Mouse (Mus musculus) frontal cortex, adult 2 months (tissue): Measurements from ENCODE around the gene Scg3. TPM values are rescaled to one million over a fixed set of nuclear protein-coding genes. Genes with fewer than 3 reads are reported as not detected.
"Not testable (repeated sequence)": the region's sequence is repeated elsewhere in the genome, so short reads cannot be mapped to it uniquely, and the experiment has no call there.

Experiments used
- DNase-seq, 2 experiments: peaks; one replicate each; pipeline ENCODE4 v3.0.0; 2022; ENCODE audit warnings: low spot score in 1 of 2; ENCODE audit errors: extremely low spot score in 1 of 2
- polyA plus RNA-seq: library from polyadenylated mRNA; depleted of rRNA; stranded (reverse); fragments of >200 nt; gene quantifications from 2 replicates; pipeline ENCODE4 v1.2.3, GENCODE M21; 2012

Scg3 gene
- polyA plus RNA-seq, 1 experiment, result 215 TPM

DNA sequence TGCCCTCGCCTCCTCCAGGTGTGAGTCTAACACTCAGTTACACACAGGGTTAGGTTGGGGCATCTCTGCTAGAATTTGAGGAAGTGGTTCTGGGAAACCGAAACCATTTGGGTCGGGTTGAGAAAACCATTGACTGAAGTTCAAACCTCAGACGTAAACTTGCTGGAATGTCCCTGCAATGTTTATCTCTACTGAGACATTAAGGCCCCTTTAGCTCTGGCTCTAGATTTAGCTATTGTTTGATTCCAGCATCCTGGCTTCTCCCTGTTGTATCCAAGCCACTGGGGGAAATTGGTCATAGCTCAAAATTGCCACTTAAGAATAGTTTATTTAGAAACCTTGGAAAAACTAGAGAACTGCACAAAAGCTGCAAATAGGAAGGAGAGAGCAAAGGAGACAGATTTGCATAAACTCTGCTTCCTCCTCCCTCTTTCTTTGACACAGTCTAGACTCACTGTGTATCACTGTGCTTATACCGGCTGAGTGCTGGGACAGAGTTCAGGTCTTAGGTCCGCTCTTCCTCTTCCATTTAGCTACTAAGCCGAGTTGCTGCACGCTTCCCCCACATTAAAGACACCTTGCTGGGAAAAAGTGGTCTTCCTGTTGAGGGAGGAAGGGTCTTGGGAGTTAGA lies 52.9 kb downstream of the Scg3 start:
- no peak for DNase-seq

DNA sequence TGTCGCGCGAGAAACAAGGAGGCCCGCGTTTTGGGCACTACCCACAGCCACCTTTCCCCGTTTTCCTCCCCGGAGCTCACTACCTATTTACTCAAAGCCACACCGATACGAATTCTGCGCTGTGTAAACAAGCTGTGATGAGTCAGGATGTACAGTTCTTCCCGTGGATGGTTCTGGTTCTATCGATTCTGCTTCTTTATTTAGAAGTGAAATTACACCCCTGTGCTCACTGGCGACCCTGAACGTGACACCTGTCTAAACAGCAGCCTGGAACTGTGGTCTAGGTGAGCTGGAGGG lies 57.6 kb downstream of the Scg3 start:
- DNase-seq, result peak; percentile 27 to 44

DNA sequence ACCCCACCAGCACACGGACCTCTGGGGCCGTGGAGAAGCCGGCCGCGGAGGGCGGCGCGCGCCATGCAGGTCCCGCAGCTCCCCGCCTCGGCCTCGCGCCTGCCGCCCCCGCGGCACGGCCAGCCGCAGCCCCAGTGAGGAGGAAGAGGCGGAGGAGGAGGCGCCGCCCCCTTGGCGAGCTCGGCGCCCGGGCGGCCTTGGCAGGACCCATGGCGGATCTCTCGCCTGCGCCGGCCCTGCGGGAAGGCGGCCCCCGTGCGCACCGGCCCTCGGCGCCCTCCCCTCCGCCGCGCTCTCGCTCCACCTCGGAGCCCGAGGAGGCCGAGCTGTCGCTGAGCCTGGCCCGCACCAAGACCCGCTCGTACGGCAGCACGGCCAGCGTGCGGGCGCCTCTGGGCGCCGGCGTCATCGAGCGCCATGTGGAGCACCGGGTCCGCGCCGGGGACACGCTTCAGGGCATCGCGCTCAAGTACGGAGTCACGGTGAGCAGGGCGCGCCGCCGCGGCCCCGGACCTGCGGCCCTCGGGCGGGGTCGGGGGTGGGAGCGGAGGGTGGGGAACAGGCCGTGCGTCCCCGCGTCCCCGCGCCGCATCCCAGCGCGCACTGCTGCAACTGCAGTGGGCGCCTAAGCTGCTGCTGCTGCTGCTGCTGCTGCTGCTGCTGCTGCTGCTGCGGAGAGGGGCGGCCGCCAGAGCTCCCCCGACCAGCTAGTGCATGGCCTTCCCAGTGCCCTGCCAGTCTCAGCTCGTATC lies 58.1 kb downstream of the Scg3 start, which contains the start of gene Lysmd2:
Gene Lysmd2, plus strand, starts transcription at position 186 of the 752 bp plus-strand sequence.
- peak in 1 of 2 experiments; percentile 69 for DNase-seq

DNA sequence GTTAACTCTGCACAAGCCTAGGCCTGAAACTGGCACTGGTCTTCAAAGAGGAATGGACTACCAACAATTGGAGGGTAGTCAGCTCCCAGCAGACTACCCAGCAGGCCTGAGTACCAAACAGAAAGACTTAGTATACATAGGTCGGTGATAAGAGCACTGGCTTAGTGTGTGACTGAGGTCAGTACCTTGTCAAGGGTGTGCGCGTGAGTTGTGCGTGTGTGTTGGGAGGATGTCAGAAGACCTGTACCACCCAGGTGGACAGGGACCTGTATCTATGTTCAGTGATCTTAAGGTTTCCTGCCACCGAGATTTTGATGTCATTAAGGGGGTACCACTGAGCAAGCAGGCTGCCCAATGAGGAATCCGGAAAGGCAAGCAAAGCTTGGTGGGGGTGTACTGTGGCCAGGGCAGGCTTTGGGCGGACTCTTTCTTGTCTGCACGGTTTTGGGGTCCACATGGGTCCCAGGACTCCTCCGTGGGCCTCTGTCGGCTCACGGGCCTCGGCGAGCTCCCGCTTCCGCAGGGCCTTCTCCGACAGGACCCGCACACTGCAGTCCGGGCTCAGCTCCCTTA lies 58.8 kb downstream of the Scg3 start:
- no peak for DNase-seq

DNA sequence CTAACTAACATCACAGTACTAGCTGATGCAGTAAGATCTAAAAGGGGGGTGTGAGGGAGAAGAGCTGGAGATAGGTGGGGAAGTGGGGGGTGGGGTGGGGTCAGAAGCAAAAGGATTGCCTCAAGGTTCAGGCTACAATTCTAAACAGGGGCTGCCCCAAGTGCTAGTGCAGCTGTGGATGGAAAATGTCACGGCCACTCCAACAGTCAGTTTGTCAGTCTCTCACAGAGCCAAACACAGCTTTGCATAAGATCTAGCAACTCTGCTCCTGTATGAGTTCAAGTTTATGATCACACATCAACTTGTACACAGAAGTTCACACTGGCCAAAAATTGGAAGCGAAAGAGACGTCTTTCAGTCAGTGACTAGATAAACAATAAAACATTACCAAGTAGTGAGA lies 62.4 kb downstream of the Scg3 start:
- no peak for DNase-seq

DNA sequence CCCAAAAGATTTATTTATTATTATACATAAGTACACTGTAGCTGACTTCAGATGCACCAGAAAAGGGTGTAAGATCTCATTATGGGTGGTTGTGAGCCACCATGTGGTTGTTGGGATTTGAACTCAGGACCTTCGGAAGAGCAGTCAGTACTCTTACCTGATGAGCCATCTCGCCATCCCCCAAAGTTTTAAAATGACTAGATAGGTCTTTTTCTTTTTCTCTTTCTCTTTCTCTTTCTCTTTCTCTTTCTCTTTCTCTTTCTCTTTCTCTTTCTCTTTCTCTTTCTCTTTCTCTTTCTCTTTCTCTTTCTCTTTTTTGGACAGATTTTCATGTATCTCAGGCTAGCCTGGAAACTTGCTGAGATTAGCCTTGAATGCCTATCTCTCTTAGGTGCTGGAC lies 64.1 kb downstream of the Scg3 start:
- not testable (repeated sequence) for DNase-seq

DNA sequence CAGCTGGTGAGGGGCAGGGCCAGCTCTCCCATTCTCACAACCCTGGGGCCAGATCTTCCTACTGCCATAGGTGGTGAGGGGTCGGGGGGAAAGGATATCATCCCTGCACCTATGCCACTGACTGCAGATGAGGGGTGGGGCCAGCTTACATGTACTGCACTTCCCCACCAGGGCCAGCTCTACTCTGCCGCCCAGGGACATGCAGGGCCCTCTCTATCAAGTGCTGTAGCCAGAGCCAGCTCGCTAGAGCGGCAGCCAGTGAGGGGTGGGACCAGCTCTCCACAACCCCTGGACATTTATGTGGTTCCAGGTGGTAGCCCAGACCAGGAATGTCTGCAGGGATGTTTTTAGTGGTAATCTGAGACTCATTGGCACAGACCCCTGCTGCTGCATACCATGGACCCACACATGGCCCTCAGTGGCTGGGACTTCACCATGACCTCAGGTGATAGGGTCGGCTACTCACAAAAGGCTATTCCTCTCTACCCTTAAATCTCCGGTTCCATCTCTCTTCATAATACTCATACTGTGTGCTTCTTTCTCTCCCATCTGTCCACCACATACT lies 64.9 kb downstream of the Scg3 start:
- DNase-seq, result no peak

DNA sequence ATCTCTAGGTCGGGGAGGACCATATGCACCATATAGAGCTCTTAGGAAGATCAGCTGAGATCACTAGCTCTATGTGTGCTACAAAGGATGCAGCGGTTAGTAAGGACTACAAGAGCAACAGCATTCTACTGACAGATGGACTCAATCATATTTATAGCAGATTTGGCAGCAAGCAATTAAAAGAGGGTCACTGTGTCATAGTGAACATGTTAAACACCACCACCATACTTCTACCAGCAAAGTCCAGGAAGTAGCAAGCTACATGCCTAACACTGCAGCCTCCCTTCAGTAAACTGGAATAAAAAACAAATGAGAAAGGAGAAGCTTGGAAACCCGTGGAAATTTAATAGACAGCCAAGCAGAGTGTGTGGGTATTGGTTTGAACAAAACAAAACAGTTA lies 67.3 kb downstream of the Scg3 start:
- DNase-seq, result no peak

DNA sequence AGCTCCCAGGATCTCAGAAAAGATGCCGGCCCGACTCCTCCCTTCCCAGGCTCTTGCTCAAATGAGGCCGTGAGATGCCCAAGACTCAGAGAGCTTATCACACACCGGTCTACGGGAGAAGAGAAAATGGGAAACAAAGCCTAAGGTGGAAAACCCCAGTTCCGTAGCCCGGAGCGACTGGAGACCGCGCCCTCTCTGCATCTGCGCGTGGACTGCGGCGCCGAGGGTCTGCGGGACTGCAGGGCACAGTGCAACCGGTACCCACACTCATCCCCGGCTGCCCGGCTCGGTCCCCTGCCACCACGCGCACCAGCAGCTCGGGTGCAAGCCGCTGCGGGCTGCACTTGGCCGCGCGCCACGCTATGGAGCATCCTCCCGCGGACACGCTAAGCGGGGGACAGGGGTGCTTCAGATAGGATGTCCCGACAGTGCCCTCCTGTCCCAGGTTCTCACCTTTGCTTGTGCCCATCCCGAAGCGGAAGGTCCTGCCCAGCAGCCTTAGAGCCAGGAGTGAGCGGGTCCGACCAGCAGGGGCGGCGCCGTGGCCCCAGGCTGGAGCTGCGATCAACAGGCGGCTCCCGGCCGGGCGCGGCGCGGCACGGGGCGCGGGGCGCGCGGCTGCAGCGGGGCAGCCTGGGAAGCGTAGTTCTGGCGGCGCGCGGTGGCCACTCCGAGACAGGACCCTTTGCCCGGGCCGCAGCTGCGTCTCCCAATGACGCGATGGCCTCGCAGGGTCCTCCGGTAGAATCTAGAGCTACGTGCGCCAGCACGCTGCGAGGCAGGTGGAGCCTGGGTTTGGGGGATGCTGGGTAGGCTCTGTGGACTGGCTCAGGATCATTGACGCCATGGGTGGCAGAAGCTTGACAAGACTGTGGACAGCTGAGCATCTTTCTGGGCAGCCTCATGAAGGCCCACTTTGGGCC lies 73.0 kb downstream of the Scg3 start, which contains the start of gene Tmod2:
Gene Tmod2, minus strand, starts transcription at position 755 of the 923 bp plus-strand sequence.
- peak; percentile 59 to 78 for DNase-seq

DNA sequence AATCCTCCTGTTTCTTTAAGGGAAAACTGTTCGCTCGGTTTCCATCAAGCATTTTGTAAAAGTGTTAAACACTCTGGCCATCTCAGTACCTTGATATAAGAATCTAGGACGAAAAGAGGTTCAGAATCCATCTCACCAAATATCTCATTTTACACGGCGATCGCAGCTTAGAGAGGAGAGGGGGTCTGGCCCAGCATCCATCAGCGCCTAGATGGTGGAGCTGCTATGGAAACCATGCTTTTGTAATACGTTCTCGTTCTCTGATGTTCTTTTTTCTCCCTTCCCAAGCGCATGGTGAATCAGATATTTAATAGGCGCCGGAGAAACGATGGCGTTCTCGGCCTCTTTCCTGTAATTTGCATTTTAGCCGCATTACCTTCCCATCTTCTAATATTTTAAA lies 73.9 kb downstream of the Scg3 start:
- DNase-seq, result peak in 1 of 2 experiments; percentile 44

DNA sequence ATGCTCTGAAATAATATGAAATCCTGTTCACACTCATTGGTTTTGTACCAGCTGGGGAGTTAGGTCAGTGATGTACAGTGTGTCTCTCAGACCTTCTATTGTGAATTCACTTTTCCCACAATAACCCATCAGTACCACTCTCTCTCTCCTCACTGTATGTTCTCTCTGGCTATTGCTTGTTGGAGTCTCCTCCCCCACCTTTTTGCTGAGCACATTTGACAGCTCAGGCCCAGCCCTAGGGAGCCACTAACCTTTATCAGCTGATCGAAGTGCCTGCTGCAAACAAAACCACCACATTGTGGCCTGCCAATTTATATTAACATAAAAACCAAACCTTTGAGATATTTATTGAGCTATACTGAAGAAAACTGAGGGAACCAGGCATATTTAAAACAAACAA lies 74.4 kb downstream of the Scg3 start:
- no peak for DNase-seq

DNA sequence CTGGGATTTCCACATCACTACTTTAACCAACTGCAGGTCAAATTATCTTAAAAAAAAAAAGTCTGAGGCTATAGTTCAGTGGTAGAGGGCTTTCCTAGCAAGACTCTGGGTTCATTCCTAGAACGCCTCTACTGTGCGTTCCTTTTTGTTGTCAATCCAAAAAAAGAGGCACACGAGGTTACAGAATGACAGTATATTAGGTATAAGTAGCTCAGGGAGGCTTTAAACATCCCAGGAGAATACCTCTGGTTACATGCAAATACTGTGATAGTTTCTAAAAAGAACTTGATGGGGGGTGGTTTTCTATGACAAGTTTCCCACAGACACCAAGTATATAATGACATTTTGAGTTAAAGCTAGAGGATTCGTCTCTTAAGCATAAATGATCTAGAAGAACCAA lies 76.4 kb downstream of the Scg3 start:
- no peak for DNase-seq

DNA sequence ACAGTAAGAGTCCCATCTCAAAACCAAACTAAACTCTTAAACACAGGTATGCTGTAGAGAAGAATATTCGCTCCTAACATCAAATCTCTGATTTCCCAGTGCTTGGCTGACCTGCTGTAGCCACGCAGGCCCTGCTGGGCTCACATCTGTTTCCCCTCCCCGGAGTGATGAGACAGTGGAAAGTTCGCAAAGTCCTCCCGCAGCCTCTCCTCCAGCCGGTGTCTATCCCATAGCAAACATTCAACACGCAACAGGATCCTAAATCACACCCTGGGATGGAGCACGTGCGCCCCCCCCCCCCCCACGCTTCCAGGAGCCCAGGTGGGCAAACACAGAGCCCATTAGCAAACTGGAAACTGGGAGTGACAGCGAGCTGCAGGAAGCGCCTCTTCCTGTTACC lies 82.3 kb downstream of the Scg3 start:
- no peak for DNase-seq

DNA sequence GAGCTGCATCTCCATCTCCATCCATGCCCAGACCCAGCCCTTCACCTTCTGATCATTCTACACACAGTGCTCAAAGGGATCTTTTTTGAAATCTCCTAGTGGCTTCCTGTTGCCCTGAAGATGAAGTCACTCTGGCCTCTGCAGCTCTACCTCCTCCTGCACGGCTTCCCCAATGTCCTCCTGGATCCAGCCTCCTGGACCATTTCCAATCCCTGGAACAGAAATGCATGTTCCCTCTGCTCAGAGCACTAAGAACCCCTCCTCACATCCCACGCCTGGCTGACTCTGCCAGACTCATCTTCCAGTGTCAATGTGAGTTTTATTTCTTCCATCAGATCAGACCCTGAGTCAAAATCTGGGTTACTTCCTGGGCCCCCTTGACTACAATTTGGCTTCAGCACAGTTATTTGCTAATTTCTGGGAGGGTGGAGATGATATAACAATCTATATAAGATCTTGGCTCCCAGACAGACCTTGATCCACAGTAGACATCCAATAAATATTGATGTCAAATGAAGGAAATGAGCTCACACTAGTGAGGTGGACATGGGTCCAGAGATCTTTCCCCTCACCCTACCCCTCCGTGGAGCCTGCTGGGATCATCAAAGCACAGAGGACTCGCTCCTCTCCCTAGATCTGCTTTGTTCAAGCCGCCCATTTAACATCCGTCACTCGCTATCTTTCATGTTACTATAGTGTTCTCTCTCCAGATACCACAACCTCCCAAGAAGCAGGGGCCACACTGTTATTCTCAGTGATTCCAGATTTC lies 83.5 kb downstream of the Scg3 start:
- DNase-seq, result peak in 1 of 2 experiments; percentile 76

DNA sequence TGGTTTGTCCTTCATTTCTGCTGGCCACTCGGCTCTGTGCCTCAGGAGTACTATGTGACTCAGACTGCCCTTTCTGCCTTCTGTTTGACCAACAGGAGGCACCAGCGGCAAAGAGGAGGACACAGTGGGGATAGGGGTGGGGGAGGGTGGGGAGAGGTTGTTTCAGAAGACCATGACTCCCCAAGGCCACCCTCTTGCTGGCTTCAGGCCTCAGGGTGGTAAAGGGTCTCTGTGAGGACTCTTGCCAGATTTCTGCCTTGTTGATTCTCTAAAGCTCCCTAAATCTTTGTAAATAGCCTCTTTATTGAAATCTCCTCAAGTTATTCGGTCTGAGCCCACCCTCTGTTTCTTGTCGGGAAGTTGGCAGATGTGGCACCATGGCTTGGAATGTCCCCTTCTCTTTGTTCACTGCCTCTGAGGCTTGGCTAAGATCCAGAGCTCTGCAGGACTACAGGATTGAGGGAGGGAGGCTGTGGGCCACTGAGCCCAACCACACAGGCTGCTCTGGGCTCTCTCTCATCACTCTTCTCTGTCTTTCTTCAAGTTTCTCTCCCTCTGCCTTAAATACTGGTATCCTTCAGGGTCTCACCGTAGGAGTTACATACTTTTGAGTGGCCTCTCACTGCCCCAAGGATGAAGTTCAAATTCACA lies 84.5 kb downstream of the Scg3 start:
- DNase-seq, result peak in 1 of 2 experiments; percentile 59

DNA sequence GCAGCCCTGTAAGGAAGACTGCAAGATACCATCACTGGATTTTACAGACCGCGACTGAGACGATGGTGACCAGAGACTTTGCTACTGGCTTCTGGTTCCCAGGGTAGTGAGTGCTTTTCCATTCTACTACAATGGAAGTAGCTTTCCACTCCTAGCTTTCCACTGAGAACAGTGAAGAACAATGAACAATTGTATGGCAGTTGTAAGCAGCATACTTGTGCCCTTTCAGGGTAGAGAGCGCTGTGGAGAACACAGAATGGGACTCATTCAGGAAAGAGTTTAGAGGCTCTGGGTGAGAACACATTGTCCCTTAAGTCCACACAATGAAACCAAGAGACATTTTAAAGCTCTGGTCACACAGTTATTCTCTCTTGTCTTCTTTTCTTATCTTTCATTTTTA lies 86.3 kb downstream of the Scg3 start:
- peak in 1 of 2 experiments; percentile 28 for DNase-seq

DNA sequence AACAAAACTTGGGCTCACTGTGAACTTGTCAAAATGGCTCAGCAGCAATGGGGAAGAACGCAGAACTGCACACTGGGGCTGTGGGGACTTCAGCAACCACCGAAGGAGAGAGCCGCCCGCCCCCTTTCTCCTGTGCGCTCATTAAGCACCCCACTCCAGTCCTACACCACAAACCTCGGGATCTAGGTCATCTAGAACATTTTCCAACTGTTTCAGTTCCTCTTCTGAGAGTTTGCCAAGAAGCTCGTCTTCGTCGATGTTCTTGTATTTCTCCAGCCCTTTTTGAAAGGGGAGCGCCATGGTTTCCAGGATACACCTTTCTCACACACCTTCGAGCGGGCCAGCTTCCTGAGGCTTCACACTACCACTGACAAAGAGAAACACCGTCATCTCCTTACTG lies 86.8 kb downstream of the Scg3 start:
- DNase-seq, result no peak

DNA sequence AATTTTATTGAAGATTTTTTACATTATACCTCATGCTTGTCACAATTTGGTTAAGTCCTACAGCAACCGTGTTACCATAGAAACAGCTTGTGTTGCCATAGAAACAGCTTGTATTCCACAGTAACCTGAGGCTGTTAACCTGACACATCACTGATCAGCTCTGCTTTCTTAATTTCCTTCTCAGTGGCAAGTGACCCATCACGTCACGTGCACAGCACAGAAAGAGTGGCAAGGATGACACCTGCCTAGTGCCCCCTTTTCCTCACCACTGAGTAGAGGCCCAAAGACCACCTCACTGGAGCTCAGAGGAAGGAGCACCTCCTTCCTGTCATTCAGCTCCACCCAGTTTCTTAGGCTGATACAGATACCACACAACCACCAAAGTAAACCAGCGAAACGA lies 90.4 kb downstream of the Scg3 start:
- DNase-seq, result peak in 1 of 2 experiments; percentile 61
